Mouse (Mus musculus) cortical plate, adult 2 months (tissue): ENCODE measurements around the gene Cd79b. TPM values are rescaled to one million over a fixed set of nuclear protein-coding genes. Genes with fewer than 3 reads are reported as not detected.

Experiments used
- H3K27ac ChIP-seq: fragments of 200-500 bp; 2 replicates; pipeline ENCODE4 v1.5.1; 2012; ENCODE audit warnings: low read length, control low read depth, inconsistent platforms; ENCODE audit not compliant: insufficient read depth
- H3K4me1 ChIP-seq: fragments of 200-500 bp; 2 replicates; pipeline ENCODE4 v1.6.1; 2011; ENCODE audit warnings: low read length; ENCODE audit not compliant: control insufficient read depth, insufficient read depth
- H3K4me3 ChIP-seq: fragments of 200-500 bp; 2 replicates; pipeline ENCODE4 v1.5.1; 2011; ENCODE audit warnings: mild to moderate bottlenecking, low read length, control low read depth; ENCODE audit not compliant: insufficient read depth
- CTCF ChIP-seq: fragments of 200-500 bp; IDR thresholded peaks from 2 replicates; pipeline ENCODE4 v1.5.1; 2011; ENCODE audit warnings: mild to moderate bottlenecking, control low read depth, low read length; ENCODE audit not compliant: insufficient read depth; ENCODE audit errors: extremely low read depth
- POLR2A ChIP-seq: fragments of 200-500 bp; IDR thresholded peaks from 2 replicates; pipeline ENCODE4 v1.6.1; 2011; ENCODE audit warnings: mild to moderate bottlenecking, low read length, control low read depth; ENCODE audit not compliant: insufficient read depth; ENCODE audit errors: extremely low read depth
- polyA plus RNA-seq: library from polyadenylated mRNA; depleted of rRNA; stranded (reverse); fragments of >200 nt; gene quantifications from 2 replicates; pipeline ENCODE4 v1.2.3, GENCODE M21; 2012

Cd79b gene
- polyA plus RNA-seq, 1 experiment: 0.44 TPM

- no peak overlapping the region for H3K4me3 ChIP-seq
- H3K27ac ChIP-seq: no peak overlapping the region
- TF ChIP-seq POLR2A: no peak
- no peak for TF ChIP-seq CTCF
- H3K4me1 ChIP-seq: no peaks in the 10 kb centered on the region
Measured at GRCm38 (mm10) chr11:106338870-106339269, 24.3 kb upstream of the Cd79b start.

- H3K4me3 ChIP-seq: no peak overlapping the region
- H3K4me1 ChIP-seq: no peaks in the 10 kb centered on the region
- no peak for TF ChIP-seq CTCF
- TF ChIP-seq POLR2A: no peak
- no peak overlapping the region for H3K27ac ChIP-seq
Measured at GRCm38 (mm10) chr11:106338029-106338428, 23.5 kb upstream of the Cd79b start.

GRCm38 (mm10) chr11:106334066-106334465 lies 19.5 kb upstream of the Cd79b start:
- Histone ChIP-seq H3K27ac (no peak overlapping the region), H3K4me1 (no peaks in the 10 kb centered on the region), H3K4me3 (no peak overlapping the region)
- TF ChIP-seq CTCF: no peak
- TF ChIP-seq POLR2A: no peak

GRCm38 (mm10) chr11:106332458-106332857 lies 17.9 kb upstream of the Cd79b start:
- no peak overlapping the region for H3K27ac ChIP-seq
- H3K4me1 ChIP-seq: no peaks in the 10 kb centered on the region
- no peak overlapping the region for H3K4me3 ChIP-seq
- TF ChIP-seq CTCF (no peak), POLR2A (no peak)

- H3K27ac ChIP-seq: no peak overlapping the region
- no peak overlapping the region for H3K4me3 ChIP-seq
- TF ChIP-seq POLR2A (no peak), CTCF (peak; percentile 63)
- H3K4me1 ChIP-seq: no peaks in the 10 kb centered on the region
Measured at GRCm38 (mm10) chr11:106329682-106330081, 15.1 kb upstream of the Cd79b start.

GRCm38 (mm10) chr11:106329128-106329527 lies 14.6 kb upstream of the Cd79b start:
- Histone ChIP-seq H3K27ac (no peak overlapping the region), H3K4me1 (no peaks in the 10 kb centered on the region), H3K4me3 (no peak overlapping the region)
- TF ChIP-seq CTCF: no peak
- TF ChIP-seq POLR2A: no peak

GRCm38 (mm10) chr11:106328521-106328920 lies 14.0 kb upstream of the Cd79b start:
- H3K4me1 ChIP-seq: no peaks in the 10 kb centered on the region
- TF ChIP-seq POLR2A: no peak
- no peak for TF ChIP-seq CTCF
- no peak overlapping the region for H3K27ac ChIP-seq
- H3K4me3 ChIP-seq: no peak overlapping the region

- Histone ChIP-seq H3K27ac (no peak overlapping the region), H3K4me1 (no peaks in the 10 kb centered on the region), H3K4me3 (no peak overlapping the region)
- TF ChIP-seq CTCF (no peak), POLR2A (no peak)
Measured at GRCm38 (mm10) chr11:106326475-106326874, 11.9 kb upstream of the Cd79b start.

GRCm38 (mm10) chr11:106325566-106326206 lies 11.1 kb upstream of the Cd79b start:
- Histone ChIP-seq H3K27ac (no peak overlapping the region), H3K4me1 (no peaks in the 10 kb centered on the region), H3K4me3 (no peak overlapping the region)
- TF ChIP-seq POLR2A: no peak
- peak; percentile 84 for TF ChIP-seq CTCF

GRCm38 (mm10) chr11:106324858-106325257 lies 10.3 kb upstream of the Cd79b start:
- no peak overlapping the region for H3K27ac ChIP-seq

More at GRCm38 (mm10) chr11:106324858-106325257, 10.3 kb upstream of the Cd79b start:
- TF ChIP-seq CTCF (no peak), POLR2A (no peak)
- Histone ChIP-seq H3K4me1 (no peaks in the 10 kb centered on the region), H3K4me3 (no peak overlapping the region)
